Mouse (Mus musculus) MEL (cell line): ENCODE results near the gene Crisp3. TPM values are rescaled to one million over a fixed set of nuclear protein-coding genes. Genes with fewer than 3 reads are reported as not detected.
"Not testable (repeated sequence)": the region's sequence is repeated elsewhere in the genome, so short reads cannot be mapped to it uniquely, and the experiment has no call there.

Source experiments
- DNase-seq: peaks from one replicate; pipeline ENCODE4 v3.0.0; 2011; ENCODE audit warnings: low read depth, low spot score
- H3K27ac ChIP-seq: 2 replicates; pipeline ENCODE4 v1.5.1; 2012; ENCODE audit warnings: low read depth, mild to moderate bottlenecking, control low read depth, low read length, moderate library complexity; ENCODE audit not compliant: control insufficient read depth
- H3K27me3 ChIP-seq, 2 experiments: fragments of 150-350 bp in 1 of 2; sonication (generic) in 1 of 2; 2 replicates each; pipeline ENCODE4 v1.6.1; 2012; ENCODE audit warnings: low read length in 2 of 2, mild to moderate bottlenecking in 2 of 2, improper control_type of control experiment in 1 of 2, moderate library complexity in 1 of 2; ENCODE audit not compliant: insufficient read depth in 2 of 2, control insufficient read depth in 1 of 2
- H3K36me3 ChIP-seq, 2 experiments: 2 replicates each; pipeline ENCODE4 v1.6.1; 2012 to 2014; ENCODE audit warnings: low read length in 2 of 2, improper control_type of control experiment in 1 of 2, inconsistent platforms in 1 of 2, mild to moderate bottlenecking in 1 of 2; ENCODE audit not compliant: insufficient read depth in 2 of 2, control insufficient read depth in 1 of 2
- H3K4me1 ChIP-seq, 2 experiments: fragments of 150-350 bp in 1 of 2; sonication (generic) in 1 of 2; 2 replicates each; pipeline ENCODE4 v1.6.1; 2012; ENCODE audit warnings: low read length in 2 of 2, improper control_type of control experiment in 1 of 2, mild to moderate bottlenecking in 1 of 2; ENCODE audit not compliant: insufficient read depth in 2 of 2, control insufficient read depth in 1 of 2
- H3K4me3 ChIP-seq, 2 experiments: fragments of 150-350 bp in 1 of 2; sonication (generic) in 1 of 2; 2 replicates each; pipeline ENCODE4 v1.5.1; 2012; ENCODE audit warnings: low read depth in 2 of 2, low read length in 2 of 2, mild to moderate bottlenecking in 2 of 2, moderate library complexity in 2 of 2, control low read depth in 1 of 2, improper control_type of control experiment in 1 of 2; ENCODE audit not compliant: control insufficient read depth in 1 of 2, insufficient read depth in 1 of 2
- H3K79me2 ChIP-seq: 2 replicates; pipeline ENCODE4 v1.6.1; 2012; ENCODE audit warnings: mild to moderate bottlenecking, low read length, moderate library complexity; ENCODE audit not compliant: control insufficient read depth, poor library complexity, insufficient read depth
- H3K9ac ChIP-seq: 2 replicates; pipeline ENCODE4 v1.6.1; 2012; ENCODE audit warnings: low read depth, mild to moderate bottlenecking, control low read depth, low read length, moderate library complexity; ENCODE audit not compliant: control insufficient read depth, poor library complexity, severe bottlenecking
- H3K9me3 ChIP-seq: fragments of 150-350 bp; sonication (generic); replicated peaks from 2 replicates; pipeline ENCODE4 v1.6.1; 2012; ENCODE audit warnings: mild to moderate bottlenecking, low read length, improper control_type of control experiment, moderate library complexity; ENCODE audit not compliant: insufficient read depth
- CHD2 ChIP-seq: IDR thresholded peaks from 2 replicates; pipeline ENCODE4 v1.6.1; 2011; ENCODE audit warnings: low read length, improper control_type of control experiment
- CTCF ChIP-seq, 3 experiments: IDR thresholded peaks in 2 of 3; conservative IDR thresholded peaks in 1 of 3; 2 replicates each; pipeline ENCODE4 v1.5.1; 2011 to 2012; ENCODE audit warnings: low read length in 3 of 3, low read depth in 2 of 3, mild to moderate bottlenecking in 2 of 3, improper control_type of control experiment in 1 of 3, inconsistent platforms in 1 of 3, mixed read lengths in 1 of 3, moderate library complexity in 1 of 3; ENCODE audit not compliant: control insufficient read depth in 1 of 3, insufficient read depth in 1 of 3, poor library complexity in 1 of 3, severe bottlenecking in 1 of 3
- EP300 ChIP-seq, 2 experiments: IDR thresholded peaks; 2 replicates each; pipeline ENCODE4 v1.6.1; 2011; ENCODE audit warnings: improper control_type of control experiment in 2 of 2, low read length in 2 of 2, low read depth in 1 of 2, mild to moderate bottlenecking in 1 of 2
- GATA1 ChIP-seq: IDR thresholded peaks from 2 replicates; pipeline ENCODE4 v1.6.1; 2011; ENCODE audit warnings: low read depth, low read length, improper control_type of control experiment
- POLR2AphosphoS2 ChIP-seq: IDR thresholded peaks from 2 replicates; pipeline ENCODE4 v1.6.1; 2011; ENCODE audit warnings: low read length, improper control_type of control experiment
- RAD21 ChIP-seq: IDR thresholded peaks from 2 replicates; pipeline ENCODE4 v1.6.1; 2011; ENCODE audit warnings: mild to moderate bottlenecking, low read depth, low read length, improper control_type of control experiment
- RCOR1 ChIP-seq: IDR thresholded peaks from 2 replicates; pipeline ENCODE4 v1.6.1; 2012; ENCODE audit warnings: low read depth, mild to moderate bottlenecking, inconsistent platforms, low read length, improper control_type of control experiment
- SMC3 ChIP-seq: IDR thresholded peaks from 2 replicates; pipeline ENCODE4 v1.6.1; 2011; ENCODE audit warnings: low read depth, low read length, improper control_type of control experiment
- ZC3H11A ChIP-seq: IDR thresholded peaks from 2 replicates; pipeline ENCODE4 v1.6.1; 2012; ENCODE audit warnings: low read depth, mild to moderate bottlenecking, inconsistent platforms, low read length, improper control_type of control experiment
- polyA plus RNA-seq, 2 experiments: library from polyadenylated mRNA; stranded (reverse) in 1 of 2; unstranded in 1 of 2; fragments of >175 nt in 1 of 2; fragments of >200 nt in 1 of 2; gene quantifications; 2 replicates each; pipeline versions ENCODE4 v1.2.1 to v1.2.4; 2012; ENCODE audit warnings: low replicate concordance in 2 of 2, low read depth in 1 of 2; ENCODE audit not compliant: insufficient read length in 2 of 2, insufficient read depth in 1 of 2, missing spikeins in 1 of 2
- total RNA-seq: library from RNA; depleted of rRNA; stranded (reverse); fragments of 300-350 nt; gene quantifications from 2 replicates; pipeline ENCODE4 v1.2.3, GENCODE M21; 2012; rRNA removed

Gene Crisp3
- total and polyA plus RNA-seq, 3 experiments: not detected

DNA sequence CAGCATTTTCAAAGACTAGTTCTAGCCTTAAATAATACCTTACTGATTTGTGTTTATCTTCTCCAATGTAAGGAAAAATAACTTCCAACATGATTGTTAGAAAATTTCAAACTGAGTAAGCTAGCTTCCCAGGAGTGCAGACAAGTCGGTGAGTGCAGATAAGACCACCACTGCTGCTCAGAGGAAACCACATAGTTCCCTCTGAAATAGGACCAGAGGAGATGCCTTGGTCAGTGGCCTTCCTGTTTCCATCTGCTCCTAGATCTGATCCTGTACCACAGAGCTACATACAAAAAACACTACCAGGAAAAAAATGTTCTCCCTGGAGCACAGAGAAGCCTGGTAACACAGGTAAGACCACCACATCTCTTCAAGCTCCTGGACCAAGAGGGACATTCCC lies 10.4 kb upstream of the Crisp3 start:
- Histone ChIP-seq H3K79me2 (no peaks in the 10 kb centered on the region), H3K4me1 (no peaks in the 10 kb centered on the region), H3K27me3 (no peaks in the 10 kb centered on the region), H3K9ac (no peak overlapping the region), H3K9me3 (no peaks in the 10 kb centered on the region), H3K27ac (no peak overlapping the region), H3K4me3 (no peak overlapping the region), H3K36me3 (no peaks in the 10 kb centered on the region)
- TF ChIP-seq CHD2 (no peak), EP300 (IDR thresholded peaks at IDR 0.05; ENCODE audit: low read depth in 1 of 2, low read length in 2 of 2) (peak in 1 of 2 experiments; percentile 29; a peak in 1 of 4 replicates)
- peak; percentile 6 for DNase-seq

DNA sequence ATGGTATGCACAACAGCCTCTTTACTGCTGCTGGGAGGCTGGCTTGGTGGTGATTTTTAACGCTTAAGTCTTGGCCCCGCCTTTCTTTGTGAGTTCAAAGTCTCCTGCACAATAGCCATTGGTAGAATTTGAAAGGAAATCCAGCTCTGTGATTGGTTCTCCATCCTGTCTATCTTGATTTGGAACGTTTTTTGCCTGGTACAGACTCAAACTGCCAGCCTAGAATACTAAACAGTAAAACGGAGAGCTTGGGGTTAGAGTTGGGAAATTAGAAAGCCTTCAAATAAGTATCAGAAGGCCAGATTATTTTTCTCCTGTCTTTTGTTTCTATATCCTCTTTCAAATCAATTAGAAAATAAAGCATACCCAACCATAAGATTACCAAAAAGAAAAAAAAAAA lies 33.5 kb downstream of the Crisp3 start, which contains the start of gene Pgk2:
Gene Pgk2 (minus strand): TSS at position 101 of the 400 bp plus-strand sequence.
- H3K27ac ChIP-seq: no peak within 1 kb of the TSS
- H3K9ac ChIP-seq: no peak within 1 kb of the TSS
- H3K79me2 ChIP-seq: no peaks in the 10 kb centered on the region
- H3K27me3 ChIP-seq: no peaks in the 10 kb centered on the region
- no peaks in the 10 kb centered on the region for H3K9me3 ChIP-seq
- TF ChIP-seq CTCF (IDR thresholded peaks at IDR 0.05 in 2 of 3, conservative IDR thresholded peaks at IDR 0.05 in 1 of 3; ENCODE audit: control insufficient read depth in 1 of 3, insufficient read depth in 1 of 3, low read depth in 2 of 3, low read length in 3 of 3, poor library complexity in 1 of 3, severe bottlenecking in 1 of 3) (no peak), RCOR1 (no peak), GATA1 (no peak), POLR2AphosphoS2 (no peak)
- TF ChIP-seq, all 39 proteins: peak for 0
- no peaks in the 10 kb centered on the region for H3K36me3 ChIP-seq
- no peaks in the 10 kb centered on the region for H3K4me1 ChIP-seq
- no peak within 1 kb of the TSS for H3K4me3 ChIP-seq
- DNase-seq: no peak

DNA sequence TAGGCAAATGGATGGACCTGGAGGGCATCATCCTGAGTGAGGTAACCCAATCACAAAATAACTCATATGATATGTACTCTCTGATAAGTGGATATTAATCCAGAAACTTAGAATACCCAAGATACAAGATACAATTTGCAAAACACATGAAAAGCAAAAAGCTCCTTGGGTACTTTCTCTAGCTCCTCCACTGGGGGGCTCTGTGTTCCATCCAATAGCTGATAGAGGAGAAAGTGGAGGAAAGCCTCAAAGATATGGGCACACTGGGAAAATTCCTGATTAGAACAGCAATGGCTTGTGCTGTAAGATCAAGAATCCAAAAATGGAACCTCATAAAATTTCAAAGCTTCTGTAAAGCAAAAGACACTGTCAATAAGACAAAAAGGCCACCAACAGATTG lies 40.3 kb downstream of the Crisp3 start:
- not testable (repeated sequence) for H3K4me1 ChIP-seq, H3K79me2 ChIP-seq, H3K9ac ChIP-seq, H3K27me3 ChIP-seq, H3K4me3 ChIP-seq, H3K36me3 ChIP-seq, H3K27ac ChIP-seq, H3K9me3 ChIP-seq
- DNase-seq: peak; percentile 15
- TF ChIP-seq RAD21 (peak; percentile 56), ZC3H11A (peak; percentile 56; the same call in 1 of the 2 replicates), SMC3 (peak; percentile 61), CTCF (IDR thresholded peaks at IDR 0.05 in 2 of 3, conservative IDR thresholded peaks at IDR 0.05 in 1 of 3; ENCODE audit: control insufficient read depth in 1 of 3, insufficient read depth in 1 of 3, low read depth in 2 of 3, low read length in 3 of 3, poor library complexity in 1 of 3, severe bottlenecking in 1 of 3) (peak in 2 of 3 experiments; percentile 14 to 56; a peak in 2 of 6 replicates)

DNA sequence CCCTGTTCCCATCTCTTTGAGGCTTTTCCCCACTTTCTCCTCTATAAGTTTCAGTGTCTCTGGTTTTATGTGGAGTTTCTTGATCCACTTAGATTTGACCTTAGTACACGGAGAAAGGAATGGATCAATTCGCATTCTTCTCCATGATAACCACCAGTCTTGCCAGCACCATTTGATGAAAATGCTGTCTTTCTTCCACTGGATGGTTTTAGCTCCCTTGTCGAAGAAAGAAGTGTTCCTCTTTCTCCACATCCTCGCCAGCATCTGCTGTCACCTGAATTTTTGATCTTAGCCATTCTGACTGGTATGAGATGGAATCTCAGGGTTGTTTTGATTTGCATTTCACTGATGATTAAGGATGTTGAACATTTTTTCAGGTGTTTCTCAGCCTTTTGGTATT lies 51.9 kb downstream of the Crisp3 start:
- not testable (repeated sequence) for DNase-seq, H3K79me2 ChIP-seq, H3K4me3 ChIP-seq, H3K27me3 ChIP-seq, H3K9ac ChIP-seq, H3K36me3 ChIP-seq, H3K4me1 ChIP-seq, H3K9me3 ChIP-seq, H3K27ac ChIP-seq

Other genes with a start within 250 kb of the Crisp3 start
- not detected in 2 replicates for gene AC192777.2, start 146.8 kb downstream of the Crisp3 start, total RNA-seq
- gene AC192777.2, start 146.8 kb downstream of the Crisp3 start, polyA plus RNA-seq: not detected
- gene Pgk2, start 33.6 kb downstream of the Crisp3 start, total RNA-seq: not detected in 2 replicates
- gene Pgk2, start 33.6 kb downstream of the Crisp3 start, polyA plus RNA-seq: not detected
- not detected in 2 replicates for gene Crisp1, start 76.9 kb upstream of the Crisp3 start, total RNA-seq
- not detected for gene Crisp1, start 76.9 kb upstream of the Crisp3 start, polyA plus RNA-seq